Mouse (Mus musculus): Measurements from ENCODE around the gene Dennd1b. TPM values are rescaled to one million over a fixed set of nuclear protein-coding genes. Genes with fewer than 3 reads are reported as not detected.

Dennd1b gene
- total and polyA plus RNA-seq, 2 experiments from 2014 or later, result 11.1 to 39.6 TPM

- Histone ChIP-seq H3K36me3 (replicated peaks; ENCODE audit: control insufficient read depth, insufficient read depth, low read length) (no peaks in the 10 kb centered on the region), H3K4me1 (ENCODE audit: control insufficient read depth, insufficient read depth) (no peaks in the 10 kb centered on the region), H3K27ac (ENCODE audit: low read depth) (no peak overlapping the region), H3K9ac (replicated peaks; ENCODE audit: low read depth, low read length) (no peak overlapping the region), H3K4me2 (ENCODE audit: low read depth, low read length) (no peak overlapping the region), H3K9me3 (replicated peaks; ENCODE audit: control insufficient read depth, low read length) (no peaks in the 10 kb centered on the region), H3K27me3 (ENCODE audit: control insufficient read depth, insufficient read depth, low read length) (no peaks in the 10 kb centered on the region), H3K4me3 (ENCODE audit: low read depth, low read length) (no peak overlapping the region)
- 79% methylated on average over 6 of the region's 6 CpGs for WGBS
- DNase-seq (ENCODE audit: low spot score) (no peak), ATAC-seq (ENCODE audit: insufficient read depth, low read depth) (no peak)
- TF ChIP-seq CTCF (IDR thresholded peaks at IDR 0.05; ENCODE audit: low read depth), result no peak
- TF ChIP-seq EP300 (IDR thresholded peaks at IDR 0.05; ENCODE audit: low read depth), result no peak
These were observed 27.1 kb upstream of the Dennd1b start for GRCm38 (mm10) chr1:138936169-138936568.

GRCm38 (mm10) chr1:138937686-138938370 is 25.4 kb upstream of the Dennd1b start:
- no peak overlapping the region for H3K27ac ChIP-seq (ENCODE audit: low read depth)
- WGBS, result 61% methylated on average over 6 of the region's 6 CpGs
- H3K4me3 ChIP-seq (ENCODE audit: low read depth, low read length), result no peak overlapping the region
- H3K27me3 ChIP-seq (ENCODE audit: control insufficient read depth, insufficient read depth, low read length), result no peaks in the 10 kb centered on the region
- no peaks in the 10 kb centered on the region for H3K9me3 ChIP-seq (replicated peaks; ENCODE audit: control insufficient read depth, low read length)
- DNase-seq (ENCODE audit: low spot score) (no peak), ATAC-seq (ENCODE audit: insufficient read depth, low read depth) (no peak)
- no peaks in the 10 kb centered on the region for H3K4me1 ChIP-seq (ENCODE audit: control insufficient read depth, insufficient read depth)
- no peak for TF ChIP-seq CTCF (IDR thresholded peaks at IDR 0.05; ENCODE audit: low read depth)
- TF ChIP-seq EP300 (IDR thresholded peaks at IDR 0.05; ENCODE audit: low read depth), result no peak
- H3K4me2 ChIP-seq (ENCODE audit: low read depth, low read length), result no peak overlapping the region
- no peaks in the 10 kb centered on the region for H3K36me3 ChIP-seq (replicated peaks; ENCODE audit: control insufficient read depth, insufficient read depth, low read length)
- no peak overlapping the region for H3K9ac ChIP-seq (replicated peaks; ENCODE audit: low read depth, low read length)

- no peak for ATAC-seq (ENCODE audit: insufficient read depth, low read depth)
- 62% methylated on average over 6 of the region's 6 CpGs for WGBS
- no peaks in the 10 kb centered on the region for H3K27me3 ChIP-seq (ENCODE audit: control insufficient read depth, insufficient read depth, low read length)
These were observed 23.6 kb upstream of the Dennd1b start for GRCm38 (mm10) chr1:138939579-138940139.

GRCm38 (mm10) chr1:138940407-138940806 is 22.8 kb upstream of the Dennd1b start:
- Histone ChIP-seq H3K4me2 (ENCODE audit: low read depth, low read length) (no peak overlapping the region), H3K9me3 (replicated peaks; ENCODE audit: control insufficient read depth, low read length) (no peaks in the 10 kb centered on the region), H3K27ac (ENCODE audit: low read depth) (no peak overlapping the region), H3K4me3 (ENCODE audit: low read depth, low read length) (no peak overlapping the region), H3K4me1 (ENCODE audit: control insufficient read depth, insufficient read depth) (no peaks in the 10 kb centered on the region), H3K9ac (replicated peaks; ENCODE audit: low read depth, low read length) (no peak overlapping the region), H3K27me3 (ENCODE audit: control insufficient read depth, insufficient read depth, low read length) (no peaks in the 10 kb centered on the region), H3K36me3 (replicated peaks; ENCODE audit: control insufficient read depth, insufficient read depth, low read length) (no peaks in the 10 kb centered on the region)
- DNase-seq (ENCODE audit: low spot score) (no peak), ATAC-seq (ENCODE audit: insufficient read depth, low read depth) (no peak)
- 85% methylated on average over 8 of the region's 8 CpGs for WGBS
- TF ChIP-seq CTCF (IDR thresholded peaks at IDR 0.05; ENCODE audit: low read depth), result no peak
- TF ChIP-seq EP300 (IDR thresholded peaks at IDR 0.05; ENCODE audit: low read depth), result no peak

More at GRCm38 (mm10) chr1:138939579-138940139, 23.6 kb upstream of the Dennd1b start:
- Histone ChIP-seq H3K4me3 (ENCODE audit: low read depth, low read length) (no peak overlapping the region), H3K9ac (replicated peaks; ENCODE audit: low read depth, low read length) (no peak overlapping the region), H3K4me1 (ENCODE audit: control insufficient read depth, insufficient read depth) (no peaks in the 10 kb centered on the region), H3K27ac (ENCODE audit: low read depth) (no peak overlapping the region), H3K4me2 (ENCODE audit: low read depth, low read length) (no peak overlapping the region), H3K9me3 (replicated peaks; ENCODE audit: control insufficient read depth, low read length) (no peaks in the 10 kb centered on the region), H3K36me3 (replicated peaks; ENCODE audit: control insufficient read depth, insufficient read depth, low read length) (no peaks in the 10 kb centered on the region)
- DNase-seq (ENCODE audit: low spot score), result no peak
- TF ChIP-seq CTCF (IDR thresholded peaks at IDR 0.05; ENCODE audit: low read depth), result no peak
- no peak for TF ChIP-seq EP300 (IDR thresholded peaks at IDR 0.05; ENCODE audit: low read depth)

GRCm38 (mm10) chr1:138952173-138952572 is 11.1 kb upstream of the Dennd1b start:
- no peak for ATAC-seq (ENCODE audit: insufficient read depth, low read depth)

More at GRCm38 (mm10) chr1:138952173-138952572, 11.1 kb upstream of the Dennd1b start:
- Histone ChIP-seq H3K36me3 (replicated peaks; ENCODE audit: control insufficient read depth, insufficient read depth, low read length) (no peaks in the 10 kb centered on the region), H3K4me1 (ENCODE audit: control insufficient read depth, insufficient read depth) (no peaks in the 10 kb centered on the region), H3K9me3 (replicated peaks; ENCODE audit: control insufficient read depth, low read length) (no peaks in the 10 kb centered on the region), H3K4me3 (ENCODE audit: low read depth, low read length) (no peak overlapping the region), H3K9ac (replicated peaks; ENCODE audit: low read depth, low read length) (no peak overlapping the region), H3K4me2 (ENCODE audit: low read depth, low read length) (no peak overlapping the region), H3K27ac (ENCODE audit: low read depth) (no peak overlapping the region), H3K27me3 (ENCODE audit: control insufficient read depth, insufficient read depth, low read length) (no peaks in the 10 kb centered on the region)
- no peak for DNase-seq (ENCODE audit: low spot score)
- TF ChIP-seq EP300 (IDR thresholded peaks at IDR 0.05; ENCODE audit: low read depth), result no peak
- no peak for TF ChIP-seq CTCF (IDR thresholded peaks at IDR 0.05; ENCODE audit: low read depth)
